Mouse (Mus musculus) liver, embryonic 14.5 days (tissue): Measurements from ENCODE around the gene 4931409K22Rik.

ENCODE experiments used
- CTCF ChIP-seq: IDR thresholded peaks from 2 replicates; pipeline ENCODE4 v1.5.1; 2016; ENCODE audit warnings: antibody characterized with exemption, low read depth, control low read depth
- EP300 ChIP-seq: IDR thresholded peaks from 2 replicates; pipeline ENCODE4 v1.6.1; 2016; ENCODE audit warnings: antibody characterized with exemption, low read depth

DNA sequence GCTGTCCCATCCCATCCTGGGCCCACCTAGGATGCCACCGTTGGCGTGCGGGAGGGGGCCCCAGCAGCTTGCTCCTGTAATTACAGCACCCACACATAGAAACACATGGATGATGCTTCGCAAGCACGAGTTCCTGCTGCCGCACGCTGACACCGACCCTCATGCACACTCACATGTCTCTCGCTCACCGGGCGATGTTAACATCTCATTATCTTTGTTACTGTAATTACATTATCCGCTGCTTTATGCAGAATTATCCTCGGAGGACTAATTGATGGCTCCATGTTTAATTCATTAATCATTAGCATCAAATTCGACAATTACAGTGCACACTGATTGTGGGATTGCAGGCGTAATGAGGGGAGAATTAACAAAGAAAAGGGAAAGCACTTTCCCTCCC lies 61.6 kb downstream of the 4931409K22Rik start:
- TF ChIP-seq CTCF (no peak), EP300 (no peak)
